Mouse (Mus musculus): ENCODE results near the gene Ctf1. TPM values are rescaled to one million over a fixed set of nuclear protein-coding genes. Genes with fewer than 3 reads are reported as not detected.

Ctf1 gene
- polyA plus RNA-seq (2014; fragmentation: Illumina TruSeq; extraction: RNeasy Lipid Tissue Mini Kit (QIAGEN cat#74804); ENCODE audit: low read depth, low replicate concordance): 5.0 TPM

DNA sequence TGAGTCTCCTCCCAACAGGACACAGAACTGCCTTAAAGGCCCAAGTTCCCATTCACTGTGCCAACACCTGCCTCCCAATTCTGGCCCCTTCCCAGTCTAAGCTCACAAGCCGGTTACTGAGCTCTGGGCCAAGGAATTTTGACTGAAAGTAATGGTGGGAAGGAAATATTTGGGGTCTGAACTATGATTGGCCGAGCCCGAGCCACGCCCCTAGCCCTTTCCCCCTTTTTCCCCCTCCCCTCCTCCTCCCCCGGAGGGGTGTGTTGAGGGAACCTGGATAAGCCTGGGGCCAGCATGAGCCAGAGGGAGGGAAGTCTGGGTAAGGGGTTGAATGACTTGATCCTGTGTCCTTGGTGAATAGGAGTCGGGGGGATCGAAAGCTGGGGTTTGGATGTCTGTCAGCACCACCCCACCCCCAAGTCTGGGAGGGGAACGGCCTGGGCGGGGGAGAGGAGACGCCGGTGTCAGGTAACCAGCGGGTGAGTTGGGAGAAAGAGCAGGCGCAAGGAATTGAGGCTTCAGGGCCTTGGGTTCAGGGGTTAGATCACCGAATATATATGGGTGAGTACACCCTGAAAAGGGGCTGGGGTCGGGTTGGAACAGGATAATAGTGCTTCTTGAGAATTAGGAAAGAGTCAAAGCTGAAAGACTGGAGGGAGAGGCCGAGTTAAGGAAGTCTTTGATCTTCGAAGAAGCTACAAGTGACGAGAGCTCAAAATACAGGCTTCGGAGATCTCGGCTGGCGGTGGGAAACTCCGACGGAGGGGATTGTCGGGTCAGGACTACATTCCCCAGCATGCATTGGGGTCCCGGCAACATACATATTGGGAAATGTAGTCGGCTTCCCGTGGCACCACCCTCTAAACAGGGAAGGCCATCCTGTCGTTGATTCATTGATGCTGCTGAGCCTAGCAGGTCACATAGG lies at the start of gene Ctf1:
Ctf1 (plus strand) TSS at position 276 of the 925 bp plus-strand sequence.

DNA sequence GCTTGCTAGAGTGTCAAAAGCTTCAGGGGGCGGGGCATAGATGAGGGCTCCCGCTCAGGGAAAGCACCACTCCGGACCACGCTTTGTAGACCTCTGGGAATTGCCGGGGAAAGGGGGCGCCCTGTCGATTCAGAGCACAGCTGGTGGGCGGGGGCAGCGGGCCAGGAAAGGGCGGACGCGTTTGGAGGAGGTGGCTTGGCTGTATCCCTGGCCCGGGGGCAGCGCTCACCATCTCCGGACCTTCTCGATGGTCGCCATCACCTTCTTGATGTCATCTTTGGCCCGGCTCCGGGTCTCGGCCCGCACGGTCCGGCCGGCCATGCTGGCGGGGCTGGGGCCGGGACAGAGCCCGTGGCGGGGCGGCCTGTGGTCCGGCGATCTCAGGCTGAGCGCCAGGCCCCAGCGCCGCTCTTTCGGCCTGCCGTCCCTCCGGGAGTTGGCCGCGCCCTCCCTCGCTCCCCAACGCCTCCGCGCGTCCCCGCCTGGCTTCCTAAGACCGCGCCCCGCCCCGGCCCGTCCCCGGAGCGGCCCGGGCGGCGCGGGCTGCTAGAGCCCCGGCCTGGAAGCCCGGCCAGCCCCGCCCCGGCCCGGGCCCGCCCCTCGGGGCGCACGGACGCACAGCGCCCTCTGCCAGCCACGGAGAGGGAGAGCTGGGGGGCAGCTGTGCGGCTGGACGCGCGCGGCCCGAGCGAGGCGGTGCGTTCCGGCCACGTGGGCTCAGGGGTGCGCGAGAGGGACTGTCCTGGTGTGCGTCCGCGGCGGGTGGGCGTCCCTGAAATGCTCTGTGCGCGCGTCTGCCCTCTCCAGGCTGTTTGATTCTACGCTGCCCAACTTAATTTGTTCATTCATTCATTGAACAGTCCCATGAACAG lies 4.1 kb upstream of the Ctf1 start, which contains the start of gene Bcl7c:
Bcl7c (minus strand) TSS at position 727 of the 872 bp plus-strand sequence.

DNA sequence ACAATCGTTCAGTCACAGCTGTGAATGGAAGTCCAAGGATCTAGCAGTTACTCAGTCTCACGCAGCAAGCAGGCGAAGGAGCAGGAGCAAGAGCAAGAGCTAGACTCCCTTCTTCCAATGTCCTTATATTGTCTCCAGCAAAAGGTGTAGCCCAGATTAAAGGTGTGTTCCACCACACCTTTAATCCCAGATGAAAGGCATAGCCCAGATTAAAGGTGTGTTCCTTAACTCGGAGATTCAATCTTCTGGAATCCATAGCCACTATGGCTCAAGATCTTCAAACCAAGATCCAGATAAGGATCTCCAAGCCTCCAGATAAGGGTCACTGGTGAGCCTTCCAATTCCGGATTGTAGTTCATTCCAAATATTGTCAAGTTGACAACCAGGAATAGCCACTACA lies 19.5 kb downstream of the Ctf1 start, which contains the start of gene Ctf2:
Ctf2 (minus strand) TSS at position 101 of the 400 bp plus-strand sequence.

GRCm38 (mm10) chr7:127744366-127745045 lies 32.0 kb downstream of the Ctf1 start, which contains the start of gene Fbxl19:
TSS of gene Fbxl19 (plus strand) at chr7:127744543.

Other genes with a start within 250 kb of the Ctf1 start
- 5.4 TPM for gene Fbrs, start 233.5 kb upstream of the Ctf1 start, polyA plus RNA-seq (2014; fragmentation: Illumina TruSeq; extraction: RNeasy Lipid Tissue Mini Kit (QIAGEN cat#74804); ENCODE audit: low read depth, low replicate concordance)
- 1.8 TPM for gene Srcap, start 200.8 kb upstream of the Ctf1 start, polyA plus RNA-seq (2014; fragmentation: Illumina TruSeq; extraction: RNeasy Lipid Tissue Mini Kit (QIAGEN cat#74804); ENCODE audit: low read depth, low replicate concordance)
- 3.5 TPM for gene Gm42715, start 193.2 kb upstream of the Ctf1 start, polyA plus RNA-seq (2014; fragmentation: Illumina TruSeq; extraction: RNeasy Lipid Tissue Mini Kit (QIAGEN cat#74804); ENCODE audit: low read depth, low replicate concordance)
- not detected for gene Tmem265, start 151.3 kb upstream of the Ctf1 start, polyA plus RNA-seq (2014; fragmentation: Illumina TruSeq; extraction: RNeasy Lipid Tissue Mini Kit (QIAGEN cat#74804); ENCODE audit: low read depth, low replicate concordance)
- gene Phkg2, start 139.4 kb upstream of the Ctf1 start, polyA plus RNA-seq (2014; fragmentation: Illumina TruSeq; extraction: RNeasy Lipid Tissue Mini Kit (QIAGEN cat#74804); ENCODE audit: low read depth, low replicate concordance): 17.5 TPM
- gene Ccdc189, start 124.1 kb upstream of the Ctf1 start, polyA plus RNA-seq (2014; fragmentation: Illumina TruSeq; extraction: RNeasy Lipid Tissue Mini Kit (QIAGEN cat#74804); ENCODE audit: low read depth, low replicate concordance): not detected
- 1.8 TPM for gene Rnf40, start 124.0 kb upstream of the Ctf1 start, polyA plus RNA-seq (2014; fragmentation: Illumina TruSeq; extraction: RNeasy Lipid Tissue Mini Kit (QIAGEN cat#74804); ENCODE audit: low read depth, low replicate concordance)
- 3.5 TPM for gene Zfp629, start 96.9 kb upstream of the Ctf1 start, polyA plus RNA-seq (2014; fragmentation: Illumina TruSeq; extraction: RNeasy Lipid Tissue Mini Kit (QIAGEN cat#74804); ENCODE audit: low read depth, low replicate concordance)
- gene Bcl7c, start 3.8 kb upstream of the Ctf1 start, polyA plus RNA-seq (2014; fragmentation: Illumina TruSeq; extraction: RNeasy Lipid Tissue Mini Kit (QIAGEN cat#74804); ENCODE audit: low read depth, low replicate concordance): 0.26 TPM
- gene Ctf2, start 19.4 kb downstream of the Ctf1 start, polyA plus RNA-seq (2014; fragmentation: Illumina TruSeq; extraction: RNeasy Lipid Tissue Mini Kit (QIAGEN cat#74804); ENCODE audit: low read depth, low replicate concordance): not detected
- 0.21 TPM for gene Fbxl19, start 31.8 kb downstream of the Ctf1 start, polyA plus RNA-seq (2014; fragmentation: Illumina TruSeq; extraction: RNeasy Lipid Tissue Mini Kit (QIAGEN cat#74804); ENCODE audit: low read depth, low replicate concordance)
- 4.0 TPM for gene Orai3, start 57.1 kb downstream of the Ctf1 start, polyA plus RNA-seq (2014; fragmentation: Illumina TruSeq; extraction: RNeasy Lipid Tissue Mini Kit (QIAGEN cat#74804); ENCODE audit: low read depth, low replicate concordance)
- 1.6 TPM for gene Setd1a, start 63.9 kb downstream of the Ctf1 start, polyA plus RNA-seq (2014; fragmentation: Illumina TruSeq; extraction: RNeasy Lipid Tissue Mini Kit (QIAGEN cat#74804); ENCODE audit: low read depth, low replicate concordance)
- gene Gm49388, start 72.9 kb downstream of the Ctf1 start, polyA plus RNA-seq (2014; fragmentation: Illumina TruSeq; extraction: RNeasy Lipid Tissue Mini Kit (QIAGEN cat#74804); ENCODE audit: low read depth, low replicate concordance): not detected
- 305 TPM for gene Hsd3b7, start 87.9 kb downstream of the Ctf1 start, polyA plus RNA-seq (2014; fragmentation: Illumina TruSeq; extraction: RNeasy Lipid Tissue Mini Kit (QIAGEN cat#74804); ENCODE audit: low read depth, low replicate concordance)
- gene Stx4a, start 111.6 kb downstream of the Ctf1 start, polyA plus RNA-seq (2014; fragmentation: Illumina TruSeq; extraction: RNeasy Lipid Tissue Mini Kit (QIAGEN cat#74804); ENCODE audit: low read depth, low replicate concordance): 12.3 TPM
- 3.2 TPM for gene Stx1b, start 111.8 kb downstream of the Ctf1 start, polyA plus RNA-seq (2014; fragmentation: Illumina TruSeq; extraction: RNeasy Lipid Tissue Mini Kit (QIAGEN cat#74804); ENCODE audit: low read depth, low replicate concordance)
- 1.8 TPM for gene Zfp646, start 163.5 kb downstream of the Ctf1 start, polyA plus RNA-seq (2014; fragmentation: Illumina TruSeq; extraction: RNeasy Lipid Tissue Mini Kit (QIAGEN cat#74804); ENCODE audit: low read depth, low replicate concordance)
- gene Zfp668, start 164.1 kb downstream of the Ctf1 start, polyA plus RNA-seq (2014; fragmentation: Illumina TruSeq; extraction: RNeasy Lipid Tissue Mini Kit (QIAGEN cat#74804); ENCODE audit: low read depth, low replicate concordance): 0.21 TPM
- 0.24 TPM for gene Prss53, start 178.2 kb downstream of the Ctf1 start, polyA plus RNA-seq (2014; fragmentation: Illumina TruSeq; extraction: RNeasy Lipid Tissue Mini Kit (QIAGEN cat#74804); ENCODE audit: low read depth, low replicate concordance)
- not detected for gene Gm21974, start 182.7 kb downstream of the Ctf1 start, polyA plus RNA-seq (2014; fragmentation: Illumina TruSeq; extraction: RNeasy Lipid Tissue Mini Kit (QIAGEN cat#74804); ENCODE audit: low read depth, low replicate concordance)
- 252 TPM for gene Vkorc1, start 182.9 kb downstream of the Ctf1 start, polyA plus RNA-seq (2014; fragmentation: Illumina TruSeq; extraction: RNeasy Lipid Tissue Mini Kit (QIAGEN cat#74804); ENCODE audit: low read depth, low replicate concordance)
- 1.1 TPM for gene Bckdk, start 191.3 kb downstream of the Ctf1 start, polyA plus RNA-seq (2014; fragmentation: Illumina TruSeq; extraction: RNeasy Lipid Tissue Mini Kit (QIAGEN cat#74804); ENCODE audit: low read depth, low replicate concordance)
- 8.6 TPM for gene Kat8, start 199.8 kb downstream of the Ctf1 start, polyA plus RNA-seq (2014; fragmentation: Illumina TruSeq; extraction: RNeasy Lipid Tissue Mini Kit (QIAGEN cat#74804); ENCODE audit: low read depth, low replicate concordance)
- not detected for gene Prss8, start 217.4 kb downstream of the Ctf1 start, polyA plus RNA-seq (2014; fragmentation: Illumina TruSeq; extraction: RNeasy Lipid Tissue Mini Kit (QIAGEN cat#74804); ENCODE audit: low read depth, low replicate concordance)
- 0.37 TPM for gene Prss36, start 234.0 kb downstream of the Ctf1 start, polyA plus RNA-seq (2014; fragmentation: Illumina TruSeq; extraction: RNeasy Lipid Tissue Mini Kit (QIAGEN cat#74804); ENCODE audit: low read depth, low replicate concordance)

Data from liver, adult 10 weeks (tissue).